Mouse (Mus musculus) stomach, embryonic 14.5 days (tissue): ENCODE data around the gene Klf11. TPM values are rescaled to one million over a fixed set of nuclear protein-coding genes. Genes with fewer than 3 reads are reported as not detected.
"Not testable (repeated sequence)": the region's sequence is repeated elsewhere in the genome, so short reads cannot be mapped to it uniquely, and the experiment has no call there.

Experiments used
- ATAC-seq: fragments of 200-750 bp; cut with Nextera tagmentation; 2 replicates; pipeline ENCODE4 v1.8.0; 2017; ENCODE audit warnings: low read depth, moderate TSS enrichment; ENCODE audit not compliant: insufficient number of reproducible peaks, insufficient read depth, low FRiP score
- H3K27ac ChIP-seq: fragments of 300-500 bp; sonication (generic); 2 replicates; pipeline ENCODE4 v1.5.1; 2014; ENCODE audit warnings: mild to moderate bottlenecking, low read length, moderate library complexity, mixed read lengths
- H3K27me3 ChIP-seq: fragments of 300-500 bp; sonication (generic); 2 replicates; pipeline ENCODE4 v1.6.1; 2014; ENCODE audit warnings: low read length, control low read depth, mixed read lengths; ENCODE audit not compliant: control insufficient read depth, insufficient read depth
- H3K36me3 ChIP-seq: fragments of 300-500 bp; sonication (generic); 2 replicates; pipeline ENCODE4 v1.6.1; 2014; ENCODE audit warnings: mild to moderate bottlenecking, control low read depth, low read length, moderate library complexity, mixed read lengths; ENCODE audit not compliant: control insufficient read depth, insufficient read depth
- H3K4me1 ChIP-seq: fragments of 300-500 bp; sonication (generic); 2 replicates; pipeline ENCODE4 v1.6.1; 2014; ENCODE audit warnings: low read length, control low read depth, mixed read lengths; ENCODE audit not compliant: control insufficient read depth, insufficient read depth
- H3K4me2 ChIP-seq: fragments of 300-500 bp; sonication (generic); replicated peaks from 2 replicates; pipeline ENCODE4 v1.6.1; 2014; ENCODE audit warnings: low read depth, low read length, control low read depth
- H3K4me3 ChIP-seq: fragments of 300-500 bp; sonication (generic); 2 replicates; pipeline ENCODE4 v1.5.1; 2014; ENCODE audit warnings: low read depth, low read length, control low read depth
- H3K9ac ChIP-seq: fragments of 300-500 bp; sonication (generic); replicated peaks from 2 replicates; pipeline ENCODE4 v1.6.1; 2014; ENCODE audit warnings: low read depth, mild to moderate bottlenecking, control low read depth, low read length, moderate library complexity, mixed read lengths
- H3K9me3 ChIP-seq: fragments of 300-500 bp; sonication (generic); 2 replicates; pipeline ENCODE4 v1.6.1; 2016; ENCODE audit warnings: low read depth, low read length, control low read depth; ENCODE audit not compliant: control insufficient read depth
- WGBS: fragments of 180-500 bp; shearing (Covaris S2); extraction: QIAGEN DNeasy Blood & Tissue Kit; methylation state at CpG from one replicate; pipeline ENCODE4 v1.1.7; 2014; 5-methylcytosine and 5-hydroxymethylcytosine counted together
- polyA plus RNA-seq: library from polyadenylated mRNA; unstranded; fragments of >200 nt; fragmentation: Nextera tagmentation; extraction: Ambion mirVana; gene quantifications from 2 replicates; pipeline ENCODE4 v1.2.1, GENCODE M21; 2014

Klf11 gene
- polyA plus RNA-seq, 1 experiment from 2014 or later, result 14.3 TPM

DNA sequence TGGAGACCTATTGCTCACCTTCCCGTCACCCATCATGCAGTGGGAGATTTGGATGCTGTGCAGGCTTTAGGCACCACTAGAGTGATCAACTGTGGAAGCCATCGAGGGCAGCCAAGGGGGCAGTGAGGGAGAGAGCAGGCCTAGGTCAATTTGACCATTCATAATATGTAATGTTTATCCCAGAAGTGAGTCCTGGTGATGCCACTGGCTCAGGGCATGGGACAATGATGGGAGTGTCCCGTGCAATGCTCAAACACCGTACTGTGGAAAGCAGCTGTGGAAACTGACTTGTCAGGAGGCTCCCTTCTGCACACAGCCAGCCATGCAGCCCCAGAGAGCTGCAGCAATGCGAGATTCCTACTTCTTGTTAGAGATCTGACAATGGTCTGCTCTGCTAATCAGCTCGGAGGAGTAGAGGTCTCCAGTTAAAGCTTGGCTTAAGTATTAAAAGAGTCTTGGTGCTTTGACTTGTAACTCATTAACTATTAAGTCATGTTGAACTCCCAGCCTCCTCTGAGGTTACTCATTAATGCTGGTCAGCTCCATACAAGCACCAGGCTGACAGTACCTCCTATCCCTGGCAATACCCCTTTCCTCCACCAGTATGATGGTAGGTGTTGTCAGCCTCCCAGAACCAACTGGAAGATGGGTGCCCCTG lies 35.1 kb downstream of the Klf11 start:
- ATAC-seq, result peak; percentile 80
- Histone ChIP-seq H3K4me2 (no peak overlapping the region), H3K9me3 (no peaks in the 10 kb centered on the region), H3K27me3 (no peaks in the 10 kb centered on the region; the same call in 1 of the 2 replicates), H3K4me3 (no peak overlapping the region), H3K36me3 (no peaks in the 10 kb centered on the region; the same call in 1 of the 2 replicates), H3K27ac (no peak overlapping the region), H3K4me1 (peaks cover 10% of the 10 kb centered on the region), H3K9ac (no peak overlapping the region)
- 48% methylated on average over 6 of the region's 6 CpGs for WGBS

GRCm38 (mm10) chr12:24686696-24687346 lies 35.7 kb downstream of the Klf11 start:
- Histone ChIP-seq H3K4me3 (no peak overlapping the region), H3K9ac (no peak overlapping the region), H3K4me2 (no peak overlapping the region), H3K36me3 (no peaks in the 10 kb centered on the region; the same call in 1 of the 2 replicates), H3K27ac (no peak overlapping the region), H3K4me1 (peaks cover 5% of the 10 kb centered on the region; the same call in 1 of the 2 replicates), H3K27me3 (no peaks in the 10 kb centered on the region), H3K9me3 (no peaks in the 10 kb centered on the region)
- WGBS, result 68% methylated on average over 11 of the region's 11 CpGs
- no peak for ATAC-seq

DNA sequence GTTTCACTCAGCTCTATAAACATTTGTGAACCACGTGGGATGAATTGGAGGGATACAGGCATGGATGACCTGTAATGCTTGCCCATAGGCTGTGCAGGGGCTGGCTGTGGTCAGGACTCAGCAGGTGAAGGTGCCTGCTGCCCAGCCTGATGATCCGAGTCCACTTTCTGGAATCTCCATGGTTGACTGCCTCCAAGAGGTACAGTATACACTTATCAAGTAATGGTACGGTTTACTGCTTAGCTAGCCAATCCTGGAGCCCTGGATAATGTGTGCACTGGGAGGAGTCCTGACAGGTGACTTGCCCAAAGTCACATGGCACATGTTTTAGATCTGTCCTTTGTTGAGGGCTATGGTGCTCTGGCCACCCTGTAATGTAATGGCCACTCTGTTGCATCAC lies 39.3 kb downstream of the Klf11 start:
- 76% methylated on average over 3 of the region's 3 CpGs for WGBS
- no peak overlapping the region for H3K27ac ChIP-seq
- H3K9ac ChIP-seq, result no peak overlapping the region
- no peak overlapping the region for H3K4me3 ChIP-seq
- ATAC-seq, result no peak
- H3K4me1 ChIP-seq, result no peaks in the 10 kb centered on the region
- H3K27me3 ChIP-seq, result no peaks in the 10 kb centered on the region
- H3K4me2 ChIP-seq, result no peak overlapping the region
- no peaks in the 10 kb centered on the region for H3K36me3 ChIP-seq
- H3K9me3 ChIP-seq, result no peaks in the 10 kb centered on the region

- ATAC-seq, result peak; percentile 88
- Histone ChIP-seq H3K4me3 (no peak overlapping the region), H3K4me1 (no peaks in the 10 kb centered on the region), H3K9me3 (no peaks in the 10 kb centered on the region), H3K9ac (no peak overlapping the region), H3K36me3 (no peaks in the 10 kb centered on the region), H3K4me2 (no peak overlapping the region), H3K27ac (no peak overlapping the region), H3K27me3 (no peaks in the 10 kb centered on the region)
- WGBS, result 36% methylated on average over 16 of the region's 16 CpGs
Observed at GRCm38 (mm10) chr12:24696500-24697483, 45.7 kb downstream of the Klf11 start.

- Histone ChIP-seq H3K4me1 (no peaks in the 10 kb centered on the region), H3K27me3 (no peaks in the 10 kb centered on the region), H3K4me3 (no peak overlapping the region), H3K9ac (no peak overlapping the region), H3K27ac (no peak overlapping the region), H3K9me3 (no peaks in the 10 kb centered on the region), H3K4me2 (no peak overlapping the region), H3K36me3 (no peaks in the 10 kb centered on the region)
- WGBS, result 59% methylated on average over 8 of the region's 8 CpGs
- ATAC-seq, result peak; percentile 18; the same call in 1 of the 2 replicates
Observed at GRCm38 (mm10) chr12:24697484-24698204, 46.6 kb downstream of the Klf11 start.

DNA sequence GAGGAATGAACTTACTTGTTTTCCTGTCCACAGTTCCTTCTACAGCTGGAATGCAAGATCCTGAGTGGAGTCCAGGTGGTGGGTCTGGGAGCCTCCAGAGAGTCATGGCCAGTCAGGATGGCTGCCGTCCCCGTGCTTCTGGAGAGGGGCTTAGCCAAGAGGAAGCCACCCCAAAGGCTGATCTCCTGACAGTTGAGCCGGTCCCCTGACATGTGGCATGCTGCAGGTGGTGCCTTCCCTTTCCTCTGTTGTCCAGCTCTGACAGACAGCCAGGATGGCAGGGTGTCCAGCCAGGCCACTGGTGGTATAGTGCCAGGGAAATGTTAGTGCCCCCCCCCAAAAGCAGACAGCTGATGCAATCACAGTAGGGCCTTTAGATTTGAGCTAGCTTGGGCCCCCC lies 47.4 kb downstream of the Klf11 start:
- H3K4me3 ChIP-seq, result no peak overlapping the region
- ATAC-seq, result no peak
- no peaks in the 10 kb centered on the region for H3K4me1 ChIP-seq
- H3K9me3 ChIP-seq, result no peaks in the 10 kb centered on the region
- H3K27me3 ChIP-seq, result no peaks in the 10 kb centered on the region
- H3K9ac ChIP-seq, result no peak overlapping the region
- 82% methylated on average over 3 of the region's 3 CpGs for WGBS
- no peak overlapping the region for H3K4me2 ChIP-seq
- H3K27ac ChIP-seq, result no peak overlapping the region
- H3K36me3 ChIP-seq, result no peaks in the 10 kb centered on the region

DNA sequence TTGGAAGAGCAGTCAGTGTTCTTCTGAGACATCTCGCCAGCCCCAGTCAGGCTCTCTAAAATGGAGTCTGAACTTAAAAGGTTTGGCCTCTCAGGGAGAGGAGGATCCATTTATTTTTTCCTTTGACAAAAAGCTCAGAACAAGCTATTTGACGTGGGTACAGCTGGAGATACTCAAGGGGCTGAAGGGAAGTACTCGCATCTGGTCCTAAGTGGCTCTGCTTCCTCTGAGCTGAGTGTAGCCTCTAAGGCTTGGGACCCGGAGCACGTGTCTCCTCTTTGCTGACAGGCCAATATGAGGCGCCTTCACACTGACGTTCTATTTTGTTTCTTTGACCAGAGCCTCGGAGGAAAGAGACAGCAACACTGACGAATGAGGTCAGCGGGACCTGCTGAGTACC lies 48.5 kb downstream of the Klf11 start:
- Histone ChIP-seq H3K4me1 (no peaks in the 10 kb centered on the region), H3K36me3 (no peaks in the 10 kb centered on the region), H3K4me2 (no peak overlapping the region), H3K4me3 (no peak overlapping the region), H3K27me3 (no peaks in the 10 kb centered on the region), H3K9ac (no peak overlapping the region), H3K27ac (no peak overlapping the region), H3K9me3 (no peaks in the 10 kb centered on the region)
- peak; percentile 62; the same call in 1 of the 2 replicates for ATAC-seq
- WGBS, result 36% methylated on average over 10 of the region's 10 CpGs

DNA sequence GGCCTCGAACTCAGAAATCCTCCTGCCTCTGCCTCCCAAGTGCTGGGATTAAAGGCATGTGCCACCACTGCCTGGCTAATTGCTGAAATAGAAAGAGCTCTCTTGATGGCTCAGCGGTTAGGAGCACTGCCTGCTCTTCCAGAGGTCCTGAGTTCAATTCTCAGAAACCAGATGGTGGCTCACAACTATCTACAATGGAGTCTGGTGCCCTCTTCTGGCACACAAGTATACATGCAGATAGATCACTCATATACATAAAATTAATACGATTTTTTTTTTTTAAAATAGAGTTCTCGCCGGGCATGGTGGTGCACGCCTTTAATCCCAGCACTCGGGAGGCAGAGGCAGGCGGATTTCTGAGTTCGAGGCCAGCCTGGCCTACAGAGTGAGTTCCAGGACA lies 50.5 kb downstream of the Klf11 start:
- H3K36me3 ChIP-seq, H3K4me1 ChIP-seq, H3K27ac ChIP-seq, H3K9me3 ChIP-seq, H3K4me3 ChIP-seq, H3K4me2 ChIP-seq, H3K27me3 ChIP-seq, ATAC-seq, H3K9ac ChIP-seq: not testable (repeated sequence)
- 92% methylated on average over 9 of the region's 9 CpGs for WGBS
